Mouse (Mus musculus) MEL (cell line): Measurements from ENCODE around the gene Lrrn1. TPM values are rescaled to one million over a fixed set of nuclear protein-coding genes. Genes with fewer than 3 reads are reported as not detected.

ENCODE experiments used
- DNase-seq: peaks from one replicate; pipeline ENCODE4 v3.0.0; 2011; ENCODE audit warnings: low read depth, low spot score
- H3K27ac ChIP-seq: 2 replicates; pipeline ENCODE4 v1.5.1; 2012; ENCODE audit warnings: low read depth, mild to moderate bottlenecking, control low read depth, low read length, moderate library complexity; ENCODE audit not compliant: control insufficient read depth
- H3K27me3 ChIP-seq, 2 experiments: fragments of 150-350 bp in 1 of 2; sonication (generic) in 1 of 2; 2 replicates each; pipeline ENCODE4 v1.6.1; 2012; ENCODE audit warnings: low read length in 2 of 2, mild to moderate bottlenecking in 2 of 2, improper control_type of control experiment in 1 of 2, moderate library complexity in 1 of 2; ENCODE audit not compliant: insufficient read depth in 2 of 2, control insufficient read depth in 1 of 2
- H3K36me3 ChIP-seq, 2 experiments: 2 replicates each; pipeline ENCODE4 v1.6.1; 2012 to 2014; ENCODE audit warnings: low read length in 2 of 2, improper control_type of control experiment in 1 of 2, inconsistent platforms in 1 of 2, mild to moderate bottlenecking in 1 of 2; ENCODE audit not compliant: insufficient read depth in 2 of 2, control insufficient read depth in 1 of 2
- H3K4me1 ChIP-seq, 2 experiments: fragments of 150-350 bp in 1 of 2; sonication (generic) in 1 of 2; 2 replicates each; pipeline ENCODE4 v1.6.1; 2012; ENCODE audit warnings: low read length in 2 of 2, improper control_type of control experiment in 1 of 2, mild to moderate bottlenecking in 1 of 2; ENCODE audit not compliant: insufficient read depth in 2 of 2, control insufficient read depth in 1 of 2
- H3K4me3 ChIP-seq, 2 experiments: fragments of 150-350 bp in 1 of 2; sonication (generic) in 1 of 2; 2 replicates each; pipeline ENCODE4 v1.5.1; 2012; ENCODE audit warnings: low read depth in 2 of 2, low read length in 2 of 2, mild to moderate bottlenecking in 2 of 2, moderate library complexity in 2 of 2, control low read depth in 1 of 2, improper control_type of control experiment in 1 of 2; ENCODE audit not compliant: control insufficient read depth in 1 of 2, insufficient read depth in 1 of 2
- H3K79me2 ChIP-seq: 2 replicates; pipeline ENCODE4 v1.6.1; 2012; ENCODE audit warnings: mild to moderate bottlenecking, low read length, moderate library complexity; ENCODE audit not compliant: control insufficient read depth, poor library complexity, insufficient read depth
- H3K9ac ChIP-seq: 2 replicates; pipeline ENCODE4 v1.6.1; 2012; ENCODE audit warnings: low read depth, mild to moderate bottlenecking, control low read depth, low read length, moderate library complexity; ENCODE audit not compliant: control insufficient read depth, poor library complexity, severe bottlenecking
- H3K9me3 ChIP-seq: fragments of 150-350 bp; sonication (generic); replicated peaks from 2 replicates; pipeline ENCODE4 v1.6.1; 2012; ENCODE audit warnings: mild to moderate bottlenecking, low read length, improper control_type of control experiment, moderate library complexity; ENCODE audit not compliant: insufficient read depth
- CHD1 ChIP-seq: IDR thresholded peaks from 2 replicates; pipeline ENCODE4 v1.6.1; 2012; ENCODE audit warnings: low read depth, mild to moderate bottlenecking, inconsistent platforms, low read length, improper control_type of control experiment
- E2F4 ChIP-seq: IDR thresholded peaks from 2 replicates; pipeline ENCODE4 v1.6.1; 2011; ENCODE audit warnings: low read depth, low read length, improper control_type of control experiment, borderline replicate concordance
- ELF1 ChIP-seq: IDR thresholded peaks from 2 replicates; pipeline ENCODE4 v1.6.1; 2014; ENCODE audit warnings: low read depth, mild to moderate bottlenecking, inconsistent platforms, low read length, improper control_type of control experiment, moderate library complexity
- EP300 ChIP-seq, 2 experiments: IDR thresholded peaks; 2 replicates each; pipeline ENCODE4 v1.6.1; 2011; ENCODE audit warnings: improper control_type of control experiment in 2 of 2, low read length in 2 of 2, low read depth in 1 of 2, mild to moderate bottlenecking in 1 of 2
- GATA1 ChIP-seq: IDR thresholded peaks from 2 replicates; pipeline ENCODE4 v1.6.1; 2011; ENCODE audit warnings: low read depth, low read length, improper control_type of control experiment
- HCFC1 ChIP-seq: IDR thresholded peaks from 2 replicates; pipeline ENCODE4 v1.6.1; 2012; ENCODE audit warnings: low read depth, mild to moderate bottlenecking, inconsistent platforms, low read length, improper control_type of control experiment, moderate library complexity
- JUND ChIP-seq: IDR thresholded peaks from 2 replicates; pipeline ENCODE4 v1.6.1; 2011; ENCODE audit warnings: low read depth, mild to moderate bottlenecking, improper control_type of control experiment, low read length
- MAX ChIP-seq: IDR thresholded peaks from 2 replicates; pipeline ENCODE4 v1.6.1; 2011; ENCODE audit warnings: low read length, improper control_type of control experiment
- MAZ ChIP-seq: IDR thresholded peaks from 2 replicates; pipeline ENCODE4 v1.6.1; 2012; ENCODE audit warnings: low read depth, mild to moderate bottlenecking, inconsistent platforms, low read length, improper control_type of control experiment
- MYC ChIP-seq: IDR thresholded peaks from 2 replicates; pipeline ENCODE4 v1.6.1; 2011; ENCODE audit warnings: low read depth, mild to moderate bottlenecking, low read length, improper control_type of control experiment, moderate library complexity
- NRF1 ChIP-seq: IDR thresholded peaks from 2 replicates; pipeline ENCODE4 v1.6.1; 2014; ENCODE audit warnings: low read depth, mild to moderate bottlenecking, inconsistent platforms, low read length, improper control_type of control experiment, moderate library complexity; ENCODE audit not compliant: poor library complexity, insufficient read depth, severe bottlenecking
- POLR2A ChIP-seq, 2 experiments: IDR thresholded peaks; 2 replicates each; pipeline ENCODE4 v1.6.1; 2011 to 2012; ENCODE audit warnings: low read length in 2 of 2, mild to moderate bottlenecking in 2 of 2, control low read depth in 1 of 2, improper control_type of control experiment in 1 of 2, low read depth in 1 of 2, moderate library complexity in 1 of 2; ENCODE audit not compliant: control insufficient read depth in 1 of 2, insufficient read depth in 1 of 2, poor library complexity in 1 of 2
- POLR2AphosphoS2 ChIP-seq: IDR thresholded peaks from 2 replicates; pipeline ENCODE4 v1.6.1; 2011; ENCODE audit warnings: low read length, improper control_type of control experiment
- POLR2AphosphoS5 ChIP-seq: IDR thresholded peaks from 2 replicates; pipeline ENCODE4 v1.6.1; 2012; ENCODE audit warnings: low read depth, borderline replicate concordance, mild to moderate bottlenecking, inconsistent platforms, low read length, moderate library complexity, mixed read lengths
- RAD21 ChIP-seq: IDR thresholded peaks from 2 replicates; pipeline ENCODE4 v1.6.1; 2011; ENCODE audit warnings: mild to moderate bottlenecking, low read depth, low read length, improper control_type of control experiment
- SIN3A ChIP-seq: IDR thresholded peaks from 2 replicates; pipeline ENCODE4 v1.6.1; 2012; ENCODE audit warnings: low read length, improper control_type of control experiment, inconsistent platforms
- TAL1 ChIP-seq: IDR thresholded peaks from 2 replicates; pipeline ENCODE4 v1.6.1; 2012; ENCODE audit warnings: mild to moderate bottlenecking, inconsistent platforms, low read length, moderate library complexity, mixed read lengths
- TCF12 ChIP-seq: IDR thresholded peaks from 2 replicates; pipeline ENCODE4 v1.6.1; 2014; ENCODE audit warnings: low read depth, mild to moderate bottlenecking, inconsistent platforms, low read length, improper control_type of control experiment, moderate library complexity
- USF1 ChIP-seq: IDR thresholded peaks from 2 replicates; pipeline ENCODE4 v1.6.1; 2014; ENCODE audit warnings: low read depth, mild to moderate bottlenecking, inconsistent platforms, low read length, improper control_type of control experiment, moderate library complexity
- USF2 ChIP-seq, 2 experiments: IDR thresholded peaks; 2 replicates each; pipeline ENCODE4 v1.6.1; 2011 to 2012; ENCODE audit warnings: improper control_type of control experiment in 2 of 2, low read length in 2 of 2, borderline replicate concordance in 1 of 2, inconsistent platforms in 1 of 2, low read depth in 1 of 2, mild to moderate bottlenecking in 1 of 2; ENCODE audit not compliant: insufficient read depth in 1 of 2
- ZC3H11A ChIP-seq: IDR thresholded peaks from 2 replicates; pipeline ENCODE4 v1.6.1; 2012; ENCODE audit warnings: low read depth, mild to moderate bottlenecking, inconsistent platforms, low read length, improper control_type of control experiment
- ZKSCAN1 ChIP-seq: IDR thresholded peaks from 2 replicates; pipeline ENCODE4 v1.6.1; 2012; ENCODE audit warnings: low read depth, mild to moderate bottlenecking, inconsistent platforms, low read length, improper control_type of control experiment, moderate library complexity
- ZNF384 ChIP-seq: IDR thresholded peaks from 2 replicates; pipeline ENCODE4 v1.6.1; 2012; ENCODE audit warnings: low read depth, mild to moderate bottlenecking, inconsistent platforms, low read length, improper control_type of control experiment
- polyA plus RNA-seq, 2 experiments: library from polyadenylated mRNA; stranded (reverse) in 1 of 2; unstranded in 1 of 2; fragments of >175 nt in 1 of 2; fragments of >200 nt in 1 of 2; gene quantifications; 2 replicates each; pipeline versions ENCODE4 v1.2.1 to v1.2.4; 2012; ENCODE audit warnings: low replicate concordance in 2 of 2, low read depth in 1 of 2; ENCODE audit not compliant: insufficient read length in 2 of 2, insufficient read depth in 1 of 2, missing spikeins in 1 of 2
- total RNA-seq: library from RNA; depleted of rRNA; stranded (reverse); fragments of 300-350 nt; gene quantifications from 2 replicates; pipeline ENCODE4 v1.2.3, GENCODE M21; 2012

The Lrrn1 gene
- total and polyA plus RNA-seq, 3 experiments: not detected

- DNase-seq: no peak
- Histone ChIP-seq H3K4me1 (no peaks in the 10 kb centered on the region), H3K79me2 (no peaks in the 10 kb centered on the region), H3K27me3 (no peaks in the 10 kb centered on the region), H3K9ac (no peak overlapping the region), H3K27ac (no peak overlapping the region), H3K36me3 (no peaks in the 10 kb centered on the region), H3K4me3 (no peak overlapping the region), H3K9me3 (no peaks in the 10 kb centered on the region)
- no peak for TF ChIP-seq MAX
- TF ChIP-seq EP300 (IDR thresholded peaks at IDR 0.05; ENCODE audit: low read depth in 1 of 2, low read length in 2 of 2): no peak
- TF ChIP-seq ELF1: no peak
- TF ChIP-seq NRF1: no peak
- no peak for TF ChIP-seq POLR2AphosphoS5
- no peak for TF ChIP-seq GATA1
- TF ChIP-seq HCFC1: no peak
- no peak for TF ChIP-seq E2F4
- TF ChIP-seq USF2 (IDR thresholded peaks at IDR 0.05; ENCODE audit: borderline replicate concordance in 1 of 2, insufficient read depth in 1 of 2, low read depth in 1 of 2, low read length in 2 of 2): no peak
- no peak for TF ChIP-seq MYC
- TF ChIP-seq POLR2A (IDR thresholded peaks at IDR 0.05; ENCODE audit: control insufficient read depth in 1 of 2, insufficient read depth in 1 of 2, low read depth in 1 of 2, low read length in 2 of 2, poor library complexity in 1 of 2): no peak
- no peak for TF ChIP-seq CHD1
- TF ChIP-seq JUND: no peak
- TF ChIP-seq SIN3A: no peak
- no peak for TF ChIP-seq ZNF384
These were observed 33.7 kb upstream of the Lrrn1 start for GRCm38 (mm10) chr6:107495830-107496229.

- no peaks in the 10 kb centered on the region for H3K4me1 ChIP-seq
- no peak overlapping the region for H3K4me3 ChIP-seq
- no peak overlapping the region for H3K27ac ChIP-seq
- H3K36me3 ChIP-seq: no peaks in the 10 kb centered on the region
- TF ChIP-seq CHD1 (no peak), USF1 (no peak), TAL1 (no peak), TCF12 (no peak), ELF1 (no peak), POLR2A (IDR thresholded peaks at IDR 0.05; ENCODE audit: control insufficient read depth in 1 of 2, insufficient read depth in 1 of 2, low read depth in 1 of 2, low read length in 2 of 2, poor library complexity in 1 of 2) (no peak), EP300 (IDR thresholded peaks at IDR 0.05; ENCODE audit: low read depth in 1 of 2, low read length in 2 of 2) (no peak), USF2 (IDR thresholded peaks at IDR 0.05; ENCODE audit: borderline replicate concordance in 1 of 2, insufficient read depth in 1 of 2, low read depth in 1 of 2, low read length in 2 of 2) (no peak), POLR2AphosphoS2 (no peak), ZKSCAN1 (no peak), ZC3H11A (no peak), POLR2AphosphoS5 (no peak), RAD21 (no peak), JUND (no peak), NRF1 (no peak), ZNF384 (no peak), SIN3A (no peak), MAZ (no peak), MYC (no peak)
- DNase-seq: no peak
- H3K79me2 ChIP-seq: no peaks in the 10 kb centered on the region
- H3K27me3 ChIP-seq: no peaks in the 10 kb centered on the region
- no peaks in the 10 kb centered on the region for H3K9me3 ChIP-seq
- no peak overlapping the region for H3K9ac ChIP-seq
These were observed 15.9 kb upstream of the Lrrn1 start for GRCm38 (mm10) chr6:107513716-107514115.
